ENCODE assay signal across 8 mouse cellular contexts in the genomic region with DNA sequence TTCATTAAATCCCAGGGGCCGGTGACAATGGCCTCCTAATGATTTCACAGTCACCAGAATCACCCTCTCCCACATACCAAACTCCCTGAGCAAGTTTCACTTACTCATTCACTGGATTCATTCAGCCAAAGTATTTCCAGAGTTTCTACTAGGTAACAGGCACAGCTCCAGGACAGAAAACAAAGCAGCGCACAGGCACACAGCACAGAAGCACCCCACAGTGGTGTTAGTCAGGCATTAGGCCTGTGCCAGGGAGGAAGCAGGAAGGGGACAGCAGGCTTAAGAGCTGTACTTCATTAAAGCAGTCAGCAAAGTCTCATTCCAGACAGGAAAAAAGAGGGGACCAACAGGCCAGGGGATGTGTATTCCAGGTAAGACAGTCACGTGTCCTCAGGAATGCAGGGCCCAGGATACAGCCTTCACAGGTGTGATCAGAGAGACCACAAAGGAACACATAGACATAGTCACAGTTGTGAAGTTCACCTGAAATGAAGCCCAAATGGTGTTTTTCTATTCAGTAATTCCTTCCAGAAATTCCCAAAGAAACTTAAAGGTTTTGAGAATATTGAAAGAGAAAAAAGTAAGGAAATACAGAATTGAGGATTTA.
DNase-seq lines count a peak whose midpoint lies in the region; ATAC-seq lines count a peak whose summit lies in the region.

No protein-coding gene starts in this region.

- peaks cover 8% of the 10 kb centered on the region for H3K4me1 ChIP-seq in intestine, embryonic 15.5 days (replicated peaks)

- peak overlapping the region; percentile 17; the same call in 1 of the 2 replicates for H3K4me3 ChIP-seq in intestine, embryonic 15.5 days (replicated peaks)

- H3K4me2 ChIP-seq in intestine, embryonic 15.5 days (replicated peaks): peak overlapping the region; percentile 45

- no peak overlapping the region for H3K9ac ChIP-seq in intestine, embryonic 15.5 days

- H3K9me3 ChIP-seq in intestine, embryonic 15.5 days: no peaks in the 10 kb centered on the region

- ATAC-seq in intestine, embryonic 15.5 days: peak; percentile 63
- ATAC-seq in erythroid progenitor cell, adult 5-6 weeks (replicated peaks; ENCODE audit: low FRiP score, poor library complexity, severe bottlenecking): no peak

- WGBS in intestine, embryonic 15.5 days: 40% methylated on average over 3 of the region's 3 CpGs

- peak; percentile 77 to 90 for DNase-seq in adrenal gland, adult (ENCODE audit: inconsistent age in 2 of 2, low spot score in 1 of 2)
- DNase-seq in adrenal gland, postnatal 4 days (ENCODE audit: low spot score in 2 of 2): no peak
- peak; percentile 57 for DNase-seq in cerebellum, adult 11 months
- DNase-seq in frontal cortex, postnatal 36 days (ENCODE audit: low spot score in 2 of 2): peak; percentile 29 to 59
- peak; percentile 41 for DNase-seq in left cerebral cortex, postnatal 4 days
- peak; percentile 60 to 70 for DNase-seq in right cerebral cortex, postnatal 10 days (ENCODE audit: low spot score in 2 of 2)

- intact Hi-C loops in left cerebral cortex, postnatal 4 days (cut with DNase I): no loop called here

- H3K36me3 ChIP-seq in intestine, embryonic 15.5 days: no peaks in the 10 kb centered on the region

- no peaks in the 10 kb centered on the region for H3K27me3 ChIP-seq in intestine, embryonic 15.5 days (replicated peaks)

- H3K27ac ChIP-seq in intestine, embryonic 15.5 days: peak overlapping the region; percentile 78

Comparison
In these comparisons a context has a peak if more than half of its experiments do, and no peak if none do; other contexts are left out.
1. DNase-seq: peak in adrenal gland, adult (2 of 2), cerebellum, adult 11 months (single experiment), frontal cortex, postnatal 36 days (2 of 2), left cerebral cortex, postnatal 4 days (single experiment) and right cerebral cortex, postnatal 10 days (2 of 2); none in adrenal gland, postnatal 4 days (0 of 2).